Mouse (Mus musculus) right cerebral cortex, postnatal 10 days (tissue): ENCODE measurements around the gene Shb.

ENCODE experiments used
- DNase-seq, 2 experiments: peaks; one replicate each; pipeline ENCODE4 v3.0.0; 2021; ENCODE audit warnings: low spot score in 2 of 2

The Shb gene

GRCm38 (mm10) chr4:45455001-45455400, 77.3 kb downstream of the Shb start:
- no peak for DNase-seq

GRCm38 (mm10) chr4:45453271-45453851, 78.9 kb downstream of the Shb start:
- DNase-seq: no peak

- DNase-seq: no peak
Observed at GRCm38 (mm10) chr4:45452569-45453111, 79.6 kb downstream of the Shb start.

- DNase-seq: no peak
Observed at GRCm38 (mm10) chr4:45449012-45449411, 83.3 kb downstream of the Shb start.

- DNase-seq: no peak
Observed at GRCm38 (mm10) chr4:45448481-45448880, 83.8 kb downstream of the Shb start.

GRCm38 (mm10) chr4:45447196-45447595, 85.1 kb downstream of the Shb start:
- DNase-seq: no peak

- no peak for DNase-seq
Observed at GRCm38 (mm10) chr4:45445235-45445634, 87.0 kb downstream of the Shb start.

GRCm38 (mm10) chr4:45444813-45445212, 87.5 kb downstream of the Shb start:
- no peak for DNase-seq

- no peak for DNase-seq
Observed at GRCm38 (mm10) chr4:45443652-45444051, 88.6 kb downstream of the Shb start.

- DNase-seq: no peak
Observed at GRCm38 (mm10) chr4:45442237-45442636, 90.0 kb downstream of the Shb start.

- DNase-seq: no peak
Observed at GRCm38 (mm10) chr4:45441778-45442177, 90.5 kb downstream of the Shb start.

- no peak for DNase-seq
Observed at GRCm38 (mm10) chr4:45439281-45439680, 93.0 kb downstream of the Shb start.

- DNase-seq: no peak
Observed at GRCm38 (mm10) chr4:45437010-45437409, 95.3 kb downstream of the Shb start.

GRCm38 (mm10) chr4:45436383-45436913, 95.8 kb downstream of the Shb start:
- no peak for DNase-seq

- DNase-seq: no peak
Observed at GRCm38 (mm10) chr4:45435899-45436298, 96.4 kb downstream of the Shb start.

GRCm38 (mm10) chr4:45434681-45435080, 97.6 kb downstream of the Shb start:
- DNase-seq: no peak

- DNase-seq: no peak
Observed at GRCm38 (mm10) chr4:45434071-45434470, 98.2 kb downstream of the Shb start.

GRCm38 (mm10) chr4:45431806-45432205, 100.5 kb downstream of the Shb start:
- no peak for DNase-seq

- no peak for DNase-seq
Observed at GRCm38 (mm10) chr4:45431316-45431715, 101.0 kb downstream of the Shb start.

- no peak for DNase-seq
Observed at GRCm38 (mm10) chr4:45429451-45429850, 102.8 kb downstream of the Shb start.

GRCm38 (mm10) chr4:45426724-45427457, 105.4 kb downstream of the Shb start:
- DNase-seq: peak; percentile 49 to 52

- DNase-seq: no peak
Observed at GRCm38 (mm10) chr4:45423406-45423805, 108.9 kb downstream of the Shb start.

- no peak for DNase-seq
Observed at GRCm38 (mm10) chr4:45422640-45423039, 109.6 kb downstream of the Shb start.
